ENCODE assay signal across 9 mouse cellular contexts in genomic region chr17:66451143-66451542, GRCm38 (mm10). TPM values are rescaled to one million over a fixed set of nuclear protein-coding genes. Genes with fewer than 3 reads are reported as not detected.
DNase-seq lines count a peak whose midpoint lies in the region; ATAC-seq and TF ChIP-seq lines count a peak whose summit lies in the region.
"Had no signal": no experiment of that assay in that cellular context is flagged by ENCODE, and none has a peak within 500 bp of the region (broad histone marks: within the 10 kb centered on the region; RNA-seq: fewer than 3 reads in every experiment).

No protein-coding gene starts in this region.

- peaks cover 4 to 21% of the 10 kb centered on the region in 2 experiments for H3K4me1 ChIP-seq in ES-E14 (ENCODE audit: control insufficient read depth in 2 of 2, insufficient read depth in 2 of 2, low read length in 2 of 2, poor library complexity in 1 of 2)
- peaks cover 25% of the 10 kb centered on the region for H3K4me1 ChIP-seq in forebrain, postnatal 0 days (ENCODE audit: insufficient read depth)
- peaks cover 11% of the 10 kb centered on the region; the same call in 1 of the 2 replicates for H3K4me1 ChIP-seq in lung, embryonic 14.5 days (ENCODE audit: insufficient read depth)

- no peak for ATAC-seq in forebrain, postnatal 0 days
- no peak for ATAC-seq in lung, embryonic 14.5 days (ENCODE audit: insufficient read depth)

- no peak overlapping the region for H3K27ac ChIP-seq in ES-E14 (ENCODE audit: insufficient read depth, low read depth, low read length, poor library complexity, severe bottlenecking)
- no peak overlapping the region for H3K27ac ChIP-seq in forebrain, postnatal 0 days (ENCODE audit: low read depth, low read length)
- no peak overlapping the region for H3K27ac ChIP-seq in lung, embryonic 14.5 days (ENCODE audit: low read depth)

- no peaks in the 10 kb centered on the region; the same call in 1 of the 2 replicates for H3K36me3 ChIP-seq in ES-E14 (ENCODE audit: control insufficient read depth, insufficient read depth, low read length, poor library complexity, severe bottlenecking)
- no peaks in the 10 kb centered on the region for H3K36me3 ChIP-seq in forebrain, postnatal 0 days (ENCODE audit: insufficient read depth)
- no peaks in the 10 kb centered on the region for H3K36me3 ChIP-seq in lung, embryonic 14.5 days (ENCODE audit: insufficient read depth)

- peak; percentile 92 for TF ChIP-seq CTCF in forebrain, postnatal 0 days (IDR thresholded peaks at IDR 0.05; ENCODE audit: low read depth)
- peak; percentile 91 for TF ChIP-seq CTCF in lung, embryonic 14.5 days (IDR thresholded peaks at IDR 0.05; ENCODE audit: low read depth)

- H3K4me3 ChIP-seq in ES-E14 (ENCODE audit: insufficient read depth in 1 of 2, low read depth in 1 of 2, low read length in 2 of 2, poor library complexity in 1 of 2, severe bottlenecking in 1 of 2) = peak overlapping the region in 1 of 2 experiments; percentile 88; a peak in 1 of 4 replicates
- H3K4me3 ChIP-seq in forebrain, postnatal 0 days (ENCODE audit: low read depth, low read length) = peak overlapping the region; percentile 87
- H3K4me3 ChIP-seq in lung, embryonic 14.5 days (ENCODE audit: low read depth, low read length) = no peak overlapping the region
- H3K4me3 ChIP-seq: erythroblast, embryonic 14.5 days had no signal

- no peak overlapping the region for H3K9ac ChIP-seq in ES-E14 (ENCODE audit: insufficient read depth, low read depth, low read length, poor library complexity, severe bottlenecking)
- no peak overlapping the region for H3K9ac ChIP-seq in forebrain, postnatal 0 days
- no peak overlapping the region for H3K9ac ChIP-seq in lung, embryonic 14.5 days

- no peaks in the 10 kb centered on the region for H3K9me3 ChIP-seq in ES-E14 (ENCODE audit: control insufficient read depth, insufficient read depth, low read depth, low read length)
- no peaks in the 10 kb centered on the region for H3K9me3 ChIP-seq in forebrain, postnatal 0 days (ENCODE audit: low read length)
- H3K9me3 ChIP-seq in lung, embryonic 14.5 days (ENCODE audit: low read depth, low read length) = no peaks in the 10 kb centered on the region

- intact Hi-C loops in heart, postnatal 36 days (cut with DNase I) = no loop called here

- under 1% methylated on average over 11 of the region's 11 CpGs for WGBS in forebrain, postnatal 0 days
- WGBS in large intestine, adult 2 months = 3% methylated on average over 11 of the region's 11 CpGs
- WGBS in lung, embryonic 14.5 days = 3% methylated on average over 11 of the region's 11 CpGs

- no peaks in the 10 kb centered on the region for H3K27me3 ChIP-seq in forebrain, postnatal 0 days (ENCODE audit: insufficient read depth, low read length)
- peaks cover 29% of the 10 kb centered on the region for H3K27me3 ChIP-seq in lung, embryonic 14.5 days (ENCODE audit: insufficient read depth, low read length)

- in situ Hi-C loops in ES-E14 (cut with MboI; ENCODE audit: low sequenced_read_pairs in 2 of 2, unreplicated experiment in 2 of 2) = loop anchor here in 1 of 2 experiments (5.0 kb wide), 1 partner anchor 36 kb away; no protein-coding TSS in a partner anchor

- DNase-seq in ES-E14 (ENCODE audit: low read depth, low spot score) = peak; percentile 91
- DNase-seq in cerebellum, adult 18-20 months = peak; percentile 94 to 97
- DNase-seq in forebrain, postnatal 0 days = peak; percentile 92
- peak; percentile 81 to 91 for DNase-seq in heart, postnatal 36 days
- DNase-seq in large intestine, adult 2 months (ENCODE audit: low read depth, low spot score) = peak; percentile 61
- DNase-seq in lung, embryonic 14.5 days = peak; percentile 95
- peak; percentile 73 for DNase-seq in ovary, postnatal 10 days (ENCODE audit: low spot score)
- DNase-seq in thymus, postnatal 14 days = peak; percentile 73

- peak overlapping the region; percentile 95 for H3K4me2 ChIP-seq in forebrain, postnatal 0 days (ENCODE audit: low read depth)
- peak overlapping the region; percentile 95 for H3K4me2 ChIP-seq in lung, embryonic 14.5 days

TF ChIP-seq in ES-E14, 5 proteins besides CTCF, POLR2A, EP300 and RAD21:
- TF ChIP-seq CHD2 (IDR thresholded peaks at IDR 0.05; ENCODE audit: low read depth, low read length) = no peak
- TF ChIP-seq ZNF384 (IDR thresholded peaks at IDR 0.05; ENCODE audit: low read depth, low read length) = peak; percentile 80; the same call in 1 of the 2 replicates
- no peak for TF ChIP-seq MAFK (IDR thresholded peaks at IDR 0.05; ENCODE audit: insufficient read depth, low read depth, low read length)
- TF ChIP-seq ZC3H11A (IDR thresholded peaks at IDR 0.05; ENCODE audit: borderline replicate concordance, low read depth, low read length) = peak; percentile 70; the same call in 1 of the 2 replicates
TF ChIP-seq in ES-E14: peak in this region for 2.

RNA-seq across cellular contexts. Expression of gene Mtcl1, which starts 1.6 kb away (rescaled TPM):
- 75.8 and 104 TPM in 2 replicates for total RNA-seq in ES-E14 (2012; rRNA removed)
- 21.4 and 25.7 TPM in 2 replicates for total RNA-seq in forebrain, postnatal 0 days (2014; rRNA removed)
- 6.7 and 8.5 TPM in 2 replicates for polyA plus RNA-seq in forebrain, postnatal 0 days (2015; fragmentation: Nextera tagmentation; extraction: Ambion mirVana)
- 1 to 10 TPM; 4.4 to 6.3 TPM for total RNA-seq in heart, postnatal 36 days (2021)
- 0.88 and 1.1 TPM in 2 replicates for polyA plus RNA-seq in large intestine, adult 2 months (2012; rRNA removed)
- polyA plus RNA-seq in lung, embryonic 14.5 days (2014; fragmentation: Nextera tagmentation; extraction: Ambion mirVana) = 10.7 and 14.3 TPM in 2 replicates
- polyA plus RNA-seq: erythroblast, embryonic 14.5 days had no signal
